Mouse (Mus musculus): ENCODE results near the gene Cadm2. TPM values are rescaled to one million over a fixed set of nuclear protein-coding genes. Genes with fewer than 3 reads are reported as not detected.

Cadm2 gene
- polyA plus RNA-seq, 1 experiment, result 0.27 TPM

- Histone ChIP-seq H3K27me3 (ENCODE audit: control insufficient read depth, insufficient read depth, low read length) (no peaks in the 10 kb centered on the region), H3K27ac (ENCODE audit: insufficient read depth, low read length) (no peak overlapping the region), H3K4me1 (ENCODE audit: control insufficient read depth, insufficient read depth, insufficient read length) (no peaks in the 10 kb centered on the region), H3K4me3 (ENCODE audit: extremely low read depth, insufficient read depth, insufficient read length) (no peak overlapping the region), H3K36me3 (ENCODE audit: control insufficient read depth, insufficient read depth, low read length) (no peaks in the 10 kb centered on the region)
- no peak for TF ChIP-seq POLR2A (IDR thresholded peaks at IDR 0.05; ENCODE audit: low read depth, low read length)
- no peak for TF ChIP-seq CTCF (IDR thresholded peaks at IDR 0.05; ENCODE audit: extremely low read depth, insufficient read depth, insufficient read length, insufficient replicate concordance)
- WGBS, result 61% methylated on average over 2 of the region's 2 CpGs
- DNase-seq (ENCODE audit: low read depth in 1 of 2, low spot score in 2 of 2), result no peak
Observed at GRCm38 (mm10) chr16:67192395-67192794, 428.3 kb downstream of the Cadm2 start.

DNA sequence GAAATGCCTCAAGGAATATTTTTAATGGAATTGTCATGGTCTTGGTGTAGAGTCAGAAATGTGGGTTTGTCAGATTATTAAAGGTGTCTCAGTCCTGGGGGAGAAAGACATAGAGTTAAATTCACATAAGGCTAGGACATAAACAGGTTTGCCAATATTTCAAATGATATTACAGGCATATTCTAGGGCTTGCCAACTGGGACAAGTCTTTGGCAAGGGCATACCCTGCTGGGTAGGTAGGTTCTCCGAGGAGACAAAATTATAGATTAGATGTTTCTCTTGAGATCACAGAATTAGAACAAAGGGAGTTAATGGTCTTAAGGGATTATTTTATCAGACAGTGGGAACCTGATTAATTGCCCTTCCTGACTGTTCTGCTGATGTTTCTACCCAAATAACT lies 434.4 kb downstream of the Cadm2 start:
- Histone ChIP-seq H3K27me3 (ENCODE audit: control insufficient read depth, insufficient read depth, low read length) (no peaks in the 10 kb centered on the region), H3K27ac (ENCODE audit: insufficient read depth, low read length) (no peak overlapping the region), H3K36me3 (ENCODE audit: control insufficient read depth, insufficient read depth, low read length) (no peaks in the 10 kb centered on the region), H3K4me1 (ENCODE audit: control insufficient read depth, insufficient read depth, insufficient read length) (no peaks in the 10 kb centered on the region), H3K4me3 (ENCODE audit: extremely low read depth, insufficient read depth, insufficient read length) (no peak overlapping the region)
- no peak for DNase-seq (ENCODE audit: low read depth in 1 of 2, low spot score in 2 of 2)
- 98% methylated on average over 1 of the region's 1 CpGs for WGBS
- TF ChIP-seq CTCF (IDR thresholded peaks at IDR 0.05; ENCODE audit: extremely low read depth, insufficient read depth, insufficient read length, insufficient replicate concordance), result no peak
- no peak for TF ChIP-seq POLR2A (IDR thresholded peaks at IDR 0.05; ENCODE audit: low read depth, low read length)

GRCm38 (mm10) chr16:67182958-67183357 lies 437.8 kb downstream of the Cadm2 start:
- no peak for TF ChIP-seq CTCF (IDR thresholded peaks at IDR 0.05; ENCODE audit: extremely low read depth, insufficient read depth, insufficient read length, insufficient replicate concordance)
- no peak for TF ChIP-seq POLR2A (IDR thresholded peaks at IDR 0.05; ENCODE audit: low read depth, low read length)
- Histone ChIP-seq H3K27me3 (ENCODE audit: control insufficient read depth, insufficient read depth, low read length) (no peaks in the 10 kb centered on the region), H3K36me3 (ENCODE audit: control insufficient read depth, insufficient read depth, low read length) (no peaks in the 10 kb centered on the region), H3K4me3 (ENCODE audit: extremely low read depth, insufficient read depth, insufficient read length) (no peak overlapping the region), H3K27ac (ENCODE audit: insufficient read depth, low read length) (no peak overlapping the region), H3K4me1 (ENCODE audit: control insufficient read depth, insufficient read depth, insufficient read length) (no peaks in the 10 kb centered on the region)
- no peak for DNase-seq (ENCODE audit: low read depth in 1 of 2, low spot score in 2 of 2)
- whole genome bisulfite sequencing, result 82% methylated on average over 5 of the region's 5 CpGs

DNA sequence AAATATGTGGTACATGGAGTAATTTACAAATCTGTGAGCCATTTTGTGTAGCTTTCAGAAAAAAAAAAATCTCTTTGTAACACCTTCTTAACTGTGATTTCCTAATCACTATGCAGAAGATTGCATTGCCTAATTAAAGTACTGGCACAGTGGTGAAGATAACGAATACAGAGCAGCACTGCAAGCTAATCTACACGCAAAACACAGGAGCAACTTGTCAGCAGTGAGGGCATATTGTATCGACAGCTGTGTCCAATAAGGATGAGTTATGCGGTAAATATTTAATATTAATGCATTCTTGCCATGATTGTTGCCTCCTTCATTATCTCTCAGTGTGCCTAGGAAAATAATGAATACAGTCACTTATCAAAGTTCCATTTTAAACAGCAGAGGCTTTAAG lies 445.3 kb downstream of the Cadm2 start:
- DNase-seq (ENCODE audit: low read depth in 1 of 2, low spot score in 2 of 2), result no peak
- no peak overlapping the region for H3K27ac ChIP-seq (ENCODE audit: insufficient read depth, low read length)
- H3K36me3 ChIP-seq (ENCODE audit: control insufficient read depth, insufficient read depth, low read length), result no peaks in the 10 kb centered on the region
- no peaks in the 10 kb centered on the region for H3K4me1 ChIP-seq (ENCODE audit: control insufficient read depth, insufficient read depth, insufficient read length)
- 83% methylated on average over 4 of the region's 4 CpGs for WGBS
- H3K4me3 ChIP-seq (ENCODE audit: extremely low read depth, insufficient read depth, insufficient read length), result no peak overlapping the region
- TF ChIP-seq POLR2A (IDR thresholded peaks at IDR 0.05; ENCODE audit: low read depth, low read length) (no peak), CTCF (IDR thresholded peaks at IDR 0.05; ENCODE audit: extremely low read depth, insufficient read depth, insufficient read length, insufficient replicate concordance) (no peak)
- no peaks in the 10 kb centered on the region for H3K27me3 ChIP-seq (ENCODE audit: control insufficient read depth, insufficient read depth, low read length)

DNA sequence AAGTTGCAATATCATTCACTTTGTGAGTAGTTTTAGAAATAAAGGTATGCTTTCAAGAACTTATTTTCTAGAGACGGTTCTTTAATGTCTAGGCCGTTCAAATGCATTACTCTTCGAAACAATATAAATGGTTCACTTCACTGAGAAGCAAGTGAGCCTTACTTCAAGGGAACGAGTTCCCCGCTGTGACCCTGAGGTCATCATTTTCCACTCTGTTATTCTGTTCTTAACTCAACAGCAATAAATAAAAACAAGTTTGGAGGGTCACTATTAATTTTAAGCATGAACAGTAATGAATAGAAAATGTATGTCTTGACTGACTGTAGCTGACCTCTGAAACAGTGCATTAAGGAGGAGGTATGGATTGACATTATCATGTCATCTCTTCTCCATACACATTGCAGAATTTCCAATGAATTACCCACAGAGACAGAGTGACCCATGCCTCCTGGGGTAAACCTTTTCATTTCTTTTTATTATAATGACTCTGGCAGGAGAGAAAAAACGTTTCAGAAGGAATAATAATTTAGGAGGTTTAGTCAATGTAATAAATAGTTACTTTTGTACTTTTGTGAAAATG lies 458.4 kb downstream of the Cadm2 start:
- no peak overlapping the region for H3K27ac ChIP-seq (ENCODE audit: insufficient read depth, low read length)
- no peak overlapping the region for H3K4me3 ChIP-seq (ENCODE audit: extremely low read depth, insufficient read depth, insufficient read length)
- TF ChIP-seq CTCF (IDR thresholded peaks at IDR 0.05; ENCODE audit: extremely low read depth, insufficient read depth, insufficient read length, insufficient replicate concordance) (no peak), POLR2A (IDR thresholded peaks at IDR 0.05; ENCODE audit: low read depth, low read length) (no peak)
- 80% methylated on average over 6 of the region's 6 CpGs for WGBS
- no peaks in the 10 kb centered on the region for H3K4me1 ChIP-seq (ENCODE audit: control insufficient read depth, insufficient read depth, insufficient read length)
- DNase-seq (ENCODE audit: low read depth in 1 of 2, low spot score in 2 of 2), result no peak
- H3K27me3 ChIP-seq (ENCODE audit: control insufficient read depth, insufficient read depth, low read length), result no peaks in the 10 kb centered on the region
- no peaks in the 10 kb centered on the region for H3K36me3 ChIP-seq (ENCODE audit: control insufficient read depth, insufficient read depth, low read length)

GRCm38 (mm10) chr16:67124811-67125210 lies 495.9 kb downstream of the Cadm2 start:
- Histone ChIP-seq H3K27me3 (ENCODE audit: control insufficient read depth, insufficient read depth, low read length) (no peaks in the 10 kb centered on the region), H3K4me1 (ENCODE audit: control insufficient read depth, insufficient read depth, insufficient read length) (no peaks in the 10 kb centered on the region), H3K36me3 (ENCODE audit: control insufficient read depth, insufficient read depth, low read length) (no peaks in the 10 kb centered on the region), H3K4me3 (ENCODE audit: extremely low read depth, insufficient read depth, insufficient read length) (no peak overlapping the region), H3K27ac (ENCODE audit: insufficient read depth, low read length) (no peak overlapping the region)
- no peak for DNase-seq (ENCODE audit: low read depth in 1 of 2, low spot score in 2 of 2)
- TF ChIP-seq POLR2A (IDR thresholded peaks at IDR 0.05; ENCODE audit: low read depth, low read length), result no peak
- TF ChIP-seq CTCF (IDR thresholded peaks at IDR 0.05; ENCODE audit: extremely low read depth, insufficient read depth, insufficient read length, insufficient replicate concordance), result no peak
- WGBS, result 76% methylated on average over 4 of the region's 4 CpGs

GRCm38 (mm10) chr16:67122532-67122931 lies 498.2 kb downstream of the Cadm2 start:
- no peak for DNase-seq (ENCODE audit: low read depth in 1 of 2, low spot score in 2 of 2)
- Histone ChIP-seq H3K27me3 (ENCODE audit: control insufficient read depth, insufficient read depth, low read length) (no peaks in the 10 kb centered on the region), H3K27ac (ENCODE audit: insufficient read depth, low read length) (no peak overlapping the region), H3K4me1 (ENCODE audit: control insufficient read depth, insufficient read depth, insufficient read length) (no peaks in the 10 kb centered on the region), H3K4me3 (ENCODE audit: extremely low read depth, insufficient read depth, insufficient read length) (no peak overlapping the region), H3K36me3 (ENCODE audit: control insufficient read depth, insufficient read depth, low read length) (no peaks in the 10 kb centered on the region)
- WGBS, result 55% methylated on average over 5 of the region's 5 CpGs
- TF ChIP-seq CTCF (IDR thresholded peaks at IDR 0.05; ENCODE audit: extremely low read depth, insufficient read depth, insufficient read length, insufficient replicate concordance), result no peak
- TF ChIP-seq POLR2A (IDR thresholded peaks at IDR 0.05; ENCODE audit: low read depth, low read length), result no peak
